Mouse (Mus musculus) spleen, adult 12 weeks (tissue): ENCODE data around the gene Nupr1.
"Not testable (repeated sequence)": the region's sequence is repeated elsewhere in the genome, so short reads cannot be mapped to it uniquely, and the experiment has no call there.

Source experiments
- DNase-seq: peaks from one replicate; pipeline ENCODE4 v3.0.0; 2022; ENCODE audit warnings: low spot score

Nupr1 gene

DNA sequence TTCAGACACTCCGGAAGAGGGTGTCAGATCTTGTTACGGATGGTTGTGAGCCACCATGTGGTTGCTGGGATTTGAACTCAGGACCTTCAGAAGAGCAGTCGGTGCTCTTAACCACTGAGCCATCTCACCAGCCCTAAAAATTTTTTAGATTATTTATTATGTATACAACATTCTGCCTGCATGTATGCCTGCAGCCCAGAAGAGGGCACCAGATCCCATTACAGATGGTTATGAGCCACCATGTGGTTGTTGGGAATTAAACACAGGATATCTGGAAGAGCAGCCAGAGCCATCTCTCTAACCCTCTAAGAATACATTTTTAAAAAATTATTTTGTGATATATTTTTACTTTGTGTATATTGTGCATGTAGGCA is 12.6 kb upstream of the Nupr1 start:
- DNase-seq = not testable (repeated sequence)

- DNase-seq = no peak
Observed at GRCm38 (mm10) chr7:126642545-126643243, 12.0 kb upstream of the Nupr1 start.

GRCm38 (mm10) chr7:126636733-126637520 is 6.3 kb upstream of the Nupr1 start:
- no peak for DNase-seq

GRCm38 (mm10) chr7:126635375-126635774 is 4.7 kb upstream of the Nupr1 start:
- DNase-seq = no peak

- DNase-seq = no peak
Observed at GRCm38 (mm10) chr7:126632478-126632877, 1.8 kb upstream of the Nupr1 start.

DNA sequence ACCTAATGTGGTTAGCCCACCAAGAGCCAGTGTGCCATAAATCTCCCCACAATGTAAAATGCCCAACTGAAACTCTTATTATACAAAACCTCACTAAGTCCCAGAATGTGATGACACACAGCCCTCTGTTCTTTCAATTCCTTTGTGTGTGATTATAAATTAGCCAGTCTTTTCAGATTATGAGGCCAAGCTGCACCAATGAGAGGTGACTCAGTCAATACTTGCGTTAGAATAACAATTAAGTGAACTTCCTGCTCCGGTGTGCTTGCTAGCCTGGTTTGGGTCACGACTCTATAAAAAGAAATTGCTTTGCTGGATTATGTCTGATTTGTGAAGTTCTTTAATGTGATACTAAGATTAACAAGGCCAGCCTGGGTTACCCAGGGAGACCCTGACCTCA is 746 bp downstream of the Nupr1 start:
- DNase-seq = no peak

DNA sequence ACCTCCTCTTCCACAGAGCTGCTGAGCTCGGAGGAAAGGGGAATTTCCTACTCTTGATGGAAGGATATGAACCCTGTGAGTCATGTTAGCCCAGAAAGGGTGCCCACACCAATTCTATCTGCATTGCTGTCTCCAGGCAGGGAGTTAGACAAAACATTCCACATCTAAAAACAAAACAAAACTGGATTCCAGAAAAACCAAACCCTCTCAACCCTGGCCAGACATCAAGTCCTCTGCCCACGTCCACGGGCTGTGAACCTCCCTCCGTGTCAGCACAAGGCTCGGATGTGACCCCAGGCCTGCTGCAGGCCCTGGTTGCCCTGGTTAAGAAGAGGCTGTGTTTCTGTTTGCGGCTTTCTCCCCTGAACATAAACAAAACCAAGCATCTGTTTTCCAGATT is 2.5 kb downstream of the Nupr1 start:
- DNase-seq = no peak

DNA sequence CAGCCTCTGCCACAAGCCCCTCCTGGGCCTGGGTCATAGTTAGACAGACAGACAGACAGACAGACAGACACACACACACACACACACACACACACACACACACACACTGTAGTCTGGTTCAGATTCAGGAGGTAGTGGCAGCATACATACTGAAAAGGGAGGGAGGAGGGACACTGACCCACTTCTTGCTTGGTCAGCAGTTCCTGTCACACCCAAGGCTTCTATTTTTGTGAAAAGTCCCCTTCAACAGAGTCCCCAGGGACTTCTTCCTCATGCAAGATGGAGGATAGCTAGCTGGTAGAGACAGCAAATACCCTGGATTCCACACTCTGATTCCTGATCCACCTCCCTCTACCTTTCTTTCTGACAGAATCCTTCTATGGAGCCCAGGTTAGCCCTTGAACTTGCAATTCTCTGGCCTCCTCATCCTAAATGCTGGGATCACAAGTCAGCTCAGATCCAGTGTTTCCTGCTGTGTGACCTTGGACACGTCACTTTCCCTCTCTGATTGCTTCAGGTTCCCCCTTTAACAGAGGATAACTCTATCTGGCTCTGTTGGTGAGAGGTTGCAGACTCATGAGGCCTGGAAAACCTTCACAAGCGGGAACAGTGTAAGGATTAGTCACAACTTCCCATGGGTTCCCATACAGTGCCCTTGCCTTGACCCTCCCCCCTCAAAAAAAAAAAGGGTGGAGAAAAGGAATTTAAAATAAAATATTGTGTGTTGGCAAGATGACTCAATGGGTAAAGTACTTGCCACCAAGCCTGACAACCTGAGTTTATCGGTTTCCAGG is 4.7 kb downstream of the Nupr1 start:
- no peak for DNase-seq

GRCm38 (mm10) chr7:126625369-126625768 is 5.3 kb downstream of the Nupr1 start:
- no peak for DNase-seq

GRCm38 (mm10) chr7:126624774-126625173 is 5.9 kb downstream of the Nupr1 start:
- DNase-seq = no peak

- no peak for DNase-seq
Observed at GRCm38 (mm10) chr7:126623381-126623780, 7.3 kb downstream of the Nupr1 start.

- no peak for DNase-seq
Observed at GRCm38 (mm10) chr7:126621452-126622359, 9.0 kb downstream of the Nupr1 start.

DNA sequence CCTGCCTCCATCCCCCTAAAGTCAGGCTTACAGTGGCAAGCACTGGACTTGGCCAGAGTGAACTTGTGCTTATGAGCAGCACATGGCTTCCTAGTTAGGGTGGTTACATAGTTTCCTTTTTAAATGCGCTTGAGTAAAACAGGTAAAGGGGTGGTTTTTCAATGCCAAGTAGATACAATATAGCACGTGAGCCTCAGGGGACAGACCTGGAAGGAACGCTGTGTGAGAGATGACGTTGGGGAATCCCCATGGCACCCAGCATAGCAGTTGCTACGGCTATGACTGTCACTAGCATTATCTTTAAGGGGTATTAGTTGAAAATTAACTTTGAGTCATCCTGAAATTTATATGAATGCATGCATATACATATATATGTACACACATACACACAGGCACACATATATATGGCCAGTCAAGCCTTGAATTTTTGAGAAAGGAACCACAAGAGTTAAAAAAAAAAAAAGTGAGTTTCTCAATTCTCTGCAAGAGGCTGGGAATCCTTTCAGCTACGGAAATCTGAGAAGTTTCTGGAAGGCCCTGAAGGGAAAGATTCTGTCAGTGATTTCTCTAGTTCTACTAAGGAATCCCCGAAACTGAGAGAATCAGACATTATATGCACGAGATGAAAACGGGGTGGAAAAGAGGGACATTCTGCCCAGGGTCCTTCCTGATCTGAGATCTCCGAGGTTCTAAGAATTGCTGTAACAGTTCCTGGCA is 10.9 kb downstream of the Nupr1 start:
- no peak for DNase-seq

GRCm38 (mm10) chr7:126616707-126617106 is 14.0 kb downstream of the Nupr1 start:
- DNase-seq = no peak

- DNase-seq = no peak
Observed at GRCm38 (mm10) chr7:126612736-126613135, 17.9 kb downstream of the Nupr1 start.

GRCm38 (mm10) chr7:126607796-126608195 is 22.9 kb downstream of the Nupr1 start:
- no peak for DNase-seq

- DNase-seq = no peak
Observed at GRCm38 (mm10) chr7:126607064-126607463, 23.6 kb downstream of the Nupr1 start.

DNA sequence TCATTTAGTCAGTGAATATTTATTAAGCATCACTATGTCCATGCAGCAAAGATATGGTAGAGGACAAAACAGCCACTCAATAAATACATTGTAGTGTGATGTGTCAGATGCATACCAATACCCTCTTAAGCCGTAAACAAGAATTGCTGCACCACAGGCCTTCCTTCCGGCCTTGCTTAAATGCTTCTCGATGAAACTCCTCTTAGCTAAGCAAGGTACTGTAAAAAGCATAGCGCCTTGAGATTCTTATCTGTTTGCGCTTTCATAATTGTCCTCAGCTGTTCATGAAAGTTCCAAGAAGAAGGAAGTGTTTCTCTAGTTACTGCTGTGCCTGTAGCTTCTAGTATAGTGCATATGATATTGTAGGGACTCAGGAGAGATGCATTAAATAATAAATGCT is 24.1 kb downstream of the Nupr1 start:
- DNase-seq = no peak

DNA sequence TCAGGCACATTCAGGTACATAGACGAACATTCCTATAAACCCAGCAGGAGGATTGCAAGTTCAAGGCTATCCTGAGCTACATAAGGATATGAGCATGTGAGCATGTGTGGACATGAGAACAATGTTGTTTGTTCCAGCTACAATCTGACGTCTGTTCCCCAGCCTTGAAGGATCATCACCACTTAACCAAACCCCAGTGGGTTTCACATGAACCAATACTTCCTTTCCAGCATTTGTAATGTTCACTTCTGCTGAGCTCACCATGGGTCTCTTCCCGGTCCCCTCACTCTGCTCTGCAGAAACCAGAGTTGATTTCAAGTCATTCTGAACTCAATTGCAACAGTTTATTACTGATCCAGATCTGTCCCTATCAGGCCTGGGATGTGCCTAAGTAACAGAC is 28.0 kb downstream of the Nupr1 start:
- no peak for DNase-seq

DNA sequence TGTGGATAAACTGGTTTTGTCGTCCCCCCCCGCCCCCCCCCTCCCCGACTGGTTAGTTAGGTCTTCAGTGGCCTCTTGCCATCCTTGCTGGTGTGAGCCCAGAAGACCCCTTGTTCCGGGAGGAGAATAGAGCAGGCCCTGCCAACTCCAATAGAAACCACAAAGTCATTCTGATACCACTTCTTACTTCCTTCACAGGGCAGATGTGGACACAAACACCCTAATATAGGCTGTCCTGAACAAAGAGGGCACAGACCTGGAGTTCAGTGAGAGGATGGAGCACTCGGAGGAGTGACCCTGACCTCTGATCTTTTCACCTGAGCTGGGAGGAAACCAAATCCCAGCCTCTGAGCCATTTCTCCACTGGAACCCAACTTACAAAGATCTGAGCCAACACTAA is 28.8 kb downstream of the Nupr1 start:
- DNase-seq = no peak

- no peak for DNase-seq
Observed at GRCm38 (mm10) chr7:126598919-126599318, 31.7 kb downstream of the Nupr1 start.
